Mouse (Mus musculus) CH12.LX (cell line): ENCODE data around the gene Tshr.

ENCODE experiments used
- CHD1 ChIP-seq: IDR thresholded peaks from 2 replicates; pipeline ENCODE4 v1.6.1; 2012; ENCODE audit warnings: low read depth, low read length, improper control_type of control experiment, inconsistent platforms
- CTCF ChIP-seq, 2 experiments: IDR thresholded peaks in 1 of 2; conservative IDR thresholded peaks in 1 of 2; 2 replicates each; pipeline ENCODE4 v1.5.1; 2011 to 2012; ENCODE audit warnings: low read depth in 2 of 2, low read length in 2 of 2, improper control_type of control experiment in 1 of 2, inconsistent platforms in 1 of 2, mild to moderate bottlenecking in 1 of 2, moderate library complexity in 1 of 2
- EP300 ChIP-seq: IDR thresholded peaks from 2 replicates; pipeline ENCODE4 v1.6.1; 2011; ENCODE audit warnings: low read length, improper control_type of control experiment
- ETS1 ChIP-seq: conservative IDR thresholded peaks from 2 replicates; pipeline ENCODE4 v1.6.1; 2012; ENCODE audit warnings: low read depth, mild to moderate bottlenecking, inconsistent platforms, low read length, improper control_type of control experiment, moderate library complexity
- JUN ChIP-seq: IDR thresholded peaks from 2 replicates; pipeline ENCODE4 v1.6.1; 2011; ENCODE audit warnings: low read depth, mild to moderate bottlenecking, low read length, improper control_type of control experiment, moderate library complexity; ENCODE audit not compliant: insufficient read depth
- KAT2A ChIP-seq: IDR thresholded peaks from 2 replicates; pipeline ENCODE4 v1.6.1; 2012; ENCODE audit warnings: low read length, improper control_type of control experiment, inconsistent platforms; ENCODE audit not compliant: insufficient replicate concordance
- MAX ChIP-seq: IDR thresholded peaks from 2 replicates; pipeline ENCODE4 v1.6.1; 2011; ENCODE audit warnings: low read length, improper control_type of control experiment
- MEF2A ChIP-seq: IDR thresholded peaks from 2 replicates; pipeline ENCODE4 v1.6.1; 2014; ENCODE audit warnings: low read depth, mild to moderate bottlenecking, inconsistent platforms, low read length, improper control_type of control experiment, borderline replicate concordance
- MYC ChIP-seq: IDR thresholded peaks from 2 replicates; pipeline ENCODE4 v1.6.1; 2011; ENCODE audit warnings: low read depth, mild to moderate bottlenecking, improper control_type of control experiment, low read length
- POLR2A ChIP-seq: IDR thresholded peaks from 2 replicates; pipeline ENCODE4 v1.6.1; 2011; ENCODE audit warnings: low read depth, mild to moderate bottlenecking, improper control_type of control experiment, low read length
- POLR2AphosphoS2 ChIP-seq: IDR thresholded peaks from 2 replicates; pipeline ENCODE4 v1.6.1; 2011; ENCODE audit warnings: low read depth, low read length, improper control_type of control experiment
- UBTF ChIP-seq: IDR thresholded peaks from 2 replicates; pipeline ENCODE4 v1.6.1; 2012; ENCODE audit warnings: low read depth, mild to moderate bottlenecking, inconsistent platforms, low read length, improper control_type of control experiment, moderate library complexity
- ZNF384 ChIP-seq: IDR thresholded peaks from 2 replicates; pipeline ENCODE4 v1.6.1; 2012; ENCODE audit warnings: low read depth, low read length, improper control_type of control experiment, inconsistent platforms

- TF ChIP-seq UBTF (no peak), MAX (no peak), MYC (no peak), CTCF (conservative IDR thresholded peaks at IDR 0.05 in 1 of 2, IDR thresholded peaks at IDR 0.05 in 1 of 2; ENCODE audit: low read depth in 2 of 2, low read length in 2 of 2) (no peak), JUN (peak; percentile 37; the same call in 1 of the 2 replicates), KAT2A (no peak), ETS1 (peak; percentile 61), ZNF384 (no peak), CHD1 (no peak), POLR2AphosphoS2 (no peak), EP300 (peak; percentile 20; the same call in 1 of the 2 replicates), MEF2A (no peak), POLR2A (no peak)
Observed at GRCm38 (mm10) chr12:91585206-91585605, 200.8 kb downstream of the Tshr start.
